Mouse (Mus musculus) cerebellum, adult 9-10 months (tissue): ENCODE measurements around the gene Speer1.
"Not testable (repeated sequence)": the region's sequence is repeated elsewhere in the genome, so short reads cannot be mapped to it uniquely, and the experiment has no call there.

Source experiments
- DNase-seq: peaks from one replicate; pipeline ENCODE4 v3.0.0; 2022

The Speer1 gene

DNA sequence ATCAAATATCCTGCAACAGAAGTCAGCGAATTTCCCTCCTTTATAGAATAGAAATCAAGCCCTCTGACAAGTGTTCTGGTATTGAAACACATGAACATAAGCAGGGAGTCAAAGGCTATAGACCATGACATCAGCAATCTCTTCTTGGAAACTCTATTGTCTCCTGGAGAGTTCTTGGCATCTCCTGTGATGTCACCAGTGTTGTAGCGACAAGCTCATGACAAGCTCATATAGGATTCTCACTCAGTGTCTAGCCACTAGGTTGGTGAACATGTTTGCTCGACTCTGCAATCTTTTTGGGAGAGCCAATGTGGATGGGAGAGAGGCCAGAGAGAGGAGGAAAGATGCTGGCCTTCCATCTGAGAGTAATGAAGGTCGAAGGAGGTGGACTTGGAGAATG is at the start of gene Speer1:
TSS of gene Speer1 (plus strand) at position 301 of the 400 bp plus-strand sequence.
- DNase-seq = not testable (repeated sequence)
